Mouse (Mus musculus) limb, embryonic 12.5 days (tissue): ENCODE data around the gene Ceacam18. TPM values are rescaled to one million over a fixed set of nuclear protein-coding genes. Genes with fewer than 3 reads are reported as not detected.
"Not testable (repeated sequence)": the region's sequence is repeated elsewhere in the genome, so short reads cannot be mapped to it uniquely, and the experiment has no call there.

Source experiments
- ATAC-seq: fragments of 200-750 bp; cut with Nextera tagmentation; 2 replicates; pipeline ENCODE4 v1.8.0; 2017; ENCODE audit warnings: low read depth, moderate TSS enrichment; ENCODE audit not compliant: insufficient number of reproducible peaks, insufficient read depth, low FRiP score, low TSS enrichment
- H3K27ac ChIP-seq: fragments of 300-500 bp; sonication (generic); 2 replicates; pipeline ENCODE4 v1.5.1; 2016; ENCODE audit warnings: mild to moderate bottlenecking, moderate library complexity
- H3K27me3 ChIP-seq: fragments of 300-500 bp; sonication (generic); 2 replicates; pipeline ENCODE4 v1.6.1; 2016; ENCODE audit warnings: mild to moderate bottlenecking, moderate library complexity
- H3K36me3 ChIP-seq: fragments of 300-500 bp; sonication (generic); 2 replicates; pipeline ENCODE4 v1.6.1; 2016; ENCODE audit warnings: mild to moderate bottlenecking, moderate library complexity
- H3K4me1 ChIP-seq: fragments of 300-500 bp; sonication (generic); replicated peaks from 2 replicates; pipeline ENCODE4 v1.6.1; 2016
- H3K4me2 ChIP-seq: fragments of 300-500 bp; sonication (generic); 2 replicates; pipeline ENCODE4 v1.6.1; 2016; ENCODE audit warnings: mild to moderate bottlenecking, moderate library complexity
- H3K4me3 ChIP-seq: fragments of 300-500 bp; sonication (generic); replicated peaks from 2 replicates; pipeline ENCODE4 v1.5.1; 2016; ENCODE audit warnings: mild to moderate bottlenecking
- H3K9ac ChIP-seq: fragments of 300-500 bp; sonication (generic); replicated peaks from 2 replicates; pipeline ENCODE4 v1.6.1; 2016; ENCODE audit warnings: mild to moderate bottlenecking, moderate library complexity
- H3K9me3 ChIP-seq: fragments of 300-500 bp; sonication (generic); 2 replicates; pipeline ENCODE4 v1.6.1; 2016; ENCODE audit warnings: mild to moderate bottlenecking, moderate library complexity
- WGBS: fragments of 180-500 bp; shearing (Covaris S2); methylation state at CpG from one replicate; pipeline ENCODE4 v1.1.7; 2016; 5-methylcytosine and 5-hydroxymethylcytosine counted together
- polyA plus RNA-seq: library from polyadenylated mRNA; unstranded; fragments of >200 nt; fragmentation: Nextera tagmentation; extraction: Ambion mirVana; gene quantifications from 2 replicates; pipeline ENCODE4 v1.2.1, GENCODE M21; 2016

Ceacam18 gene
- polyA plus RNA-seq, 1 experiment from 2014 or later = not detected

DNA sequence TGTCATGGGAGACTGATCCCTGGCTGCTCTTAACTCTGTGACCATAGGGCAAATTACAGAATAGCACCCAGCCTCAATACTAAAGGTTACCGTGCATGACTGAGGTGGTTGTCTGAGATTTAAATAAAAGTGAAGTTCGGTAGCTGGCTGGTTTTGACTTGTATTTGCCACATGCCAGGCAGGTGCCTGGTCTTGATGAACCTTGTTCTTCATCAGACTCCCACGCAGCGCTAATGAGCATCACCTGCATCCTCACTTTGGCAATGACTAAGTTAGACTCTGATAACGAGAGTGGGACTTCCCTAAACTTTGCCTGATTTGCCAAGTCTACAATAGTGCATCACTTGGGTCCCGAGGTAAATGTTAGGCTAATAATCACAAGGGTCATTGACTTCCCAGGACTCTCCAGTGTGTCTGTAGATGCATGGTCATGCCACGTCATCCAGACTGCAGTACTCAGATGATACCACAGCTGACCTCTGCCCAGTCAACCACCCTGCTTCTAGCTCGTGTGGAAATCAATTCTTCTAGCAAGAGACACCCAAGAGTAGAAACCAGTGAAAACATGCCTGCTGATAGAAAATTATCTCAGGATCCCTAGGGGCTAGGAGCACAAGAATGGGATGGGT, 8.6 kb upstream of the Ceacam18 start:
- Histone ChIP-seq H3K27ac (no peak overlapping the region), H3K4me2 (no peak overlapping the region), H3K4me1 (no peaks in the 10 kb centered on the region; the same call in 1 of the 2 replicates), H3K4me3 (no peak overlapping the region), H3K9ac (no peak overlapping the region), H3K27me3 (no peaks in the 10 kb centered on the region), H3K9me3 (no peaks in the 10 kb centered on the region), H3K36me3 (no peaks in the 10 kb centered on the region)
- 87% methylated on average over 8 of the region's 8 CpGs for WGBS
- ATAC-seq = no peak

DNA sequence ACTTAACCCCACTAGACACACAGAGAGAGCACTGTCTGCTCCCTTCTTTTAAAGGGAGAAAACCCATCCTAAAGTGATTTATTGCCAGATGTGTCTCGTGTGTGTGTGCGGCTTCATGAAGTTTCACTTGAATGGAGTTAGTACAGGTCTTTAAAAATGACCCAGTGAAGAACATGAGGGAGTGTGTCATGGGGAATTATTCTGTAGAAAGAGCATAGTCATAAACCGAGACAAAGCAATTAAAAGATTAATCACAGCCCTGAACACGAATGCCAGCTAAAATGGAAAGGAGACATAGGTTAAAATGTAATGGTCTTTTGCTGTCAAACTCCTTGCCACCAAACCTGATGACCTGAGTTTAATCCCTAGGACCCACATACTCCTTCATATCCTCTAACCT, 567 bp upstream of the Ceacam18 start:
- H3K27ac ChIP-seq = no peak overlapping the region
- H3K4me3 ChIP-seq = no peak overlapping the region
- no peaks in the 10 kb centered on the region for H3K36me3 ChIP-seq
- H3K4me1 ChIP-seq = no peaks in the 10 kb centered on the region
- ATAC-seq = no peak
- H3K9me3 ChIP-seq = no peaks in the 10 kb centered on the region
- no peak overlapping the region for H3K4me2 ChIP-seq
- WGBS = 71% methylated on average over 4 of the region's 4 CpGs
- no peaks in the 10 kb centered on the region for H3K27me3 ChIP-seq
- H3K9ac ChIP-seq = no peak overlapping the region

DNA sequence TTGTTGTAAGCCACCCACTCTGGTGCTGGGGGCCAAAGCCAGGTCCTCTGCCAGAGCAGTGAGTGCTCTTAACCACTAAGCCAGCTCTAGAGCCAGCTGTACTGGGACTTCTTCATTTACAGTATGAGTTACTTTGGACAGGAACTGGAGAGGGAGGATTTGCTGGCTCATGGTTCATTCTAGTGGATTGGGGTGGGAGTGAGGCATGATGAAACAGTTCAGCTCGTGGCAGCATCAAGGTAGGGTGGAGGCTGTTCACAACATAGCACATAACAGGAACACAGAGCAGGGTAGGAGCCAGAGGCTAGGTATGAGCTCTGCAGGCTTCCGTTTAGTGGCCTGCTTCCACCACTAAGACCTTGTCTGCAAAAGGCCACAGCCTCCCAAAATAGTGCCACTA, 1.7 kb downstream of the Ceacam18 start:
- ATAC-seq = no peak
- 58% methylated on average over 2 of the region's 2 CpGs for WGBS

DNA sequence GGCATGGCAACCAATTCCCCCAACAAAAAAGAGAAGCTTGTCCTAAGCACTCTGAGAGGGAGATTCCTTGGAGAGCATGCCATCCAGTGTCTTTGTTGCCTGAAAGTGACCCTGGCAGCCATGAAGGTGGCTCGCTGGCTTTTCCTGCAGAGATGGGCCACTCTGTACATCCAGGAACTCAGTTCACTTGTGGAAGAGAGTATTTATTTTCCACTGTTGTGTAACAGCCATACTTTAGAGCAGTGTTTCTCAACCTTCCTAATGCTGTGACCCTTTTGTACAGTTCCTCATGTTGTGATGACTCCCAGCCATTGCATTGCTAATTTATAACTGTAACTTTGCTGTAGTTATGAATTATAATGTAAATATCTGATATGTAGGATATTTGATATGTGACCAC, 2.6 kb downstream of the Ceacam18 start:
- WGBS = 79% methylated on average over 1 of the region's 1 CpGs
- Histone ChIP-seq H3K36me3 (no peaks in the 10 kb centered on the region), H3K9me3 (no peaks in the 10 kb centered on the region), H3K4me1 (no peaks in the 10 kb centered on the region), H3K4me2 (no peak overlapping the region), H3K27ac (no peak overlapping the region), H3K9ac (no peak overlapping the region), H3K27me3 (no peaks in the 10 kb centered on the region), H3K4me3 (no peak overlapping the region)
- ATAC-seq = no peak

More for the DNA sequence above, 1.7 kb downstream of the Ceacam18 start:
- no peak overlapping the region for H3K4me3 ChIP-seq
- no peak overlapping the region for H3K4me2 ChIP-seq
- no peaks in the 10 kb centered on the region for H3K4me1 ChIP-seq
- H3K27ac ChIP-seq = no peak overlapping the region
- no peaks in the 10 kb centered on the region for H3K27me3 ChIP-seq
- no peaks in the 10 kb centered on the region for H3K36me3 ChIP-seq
- H3K9me3 ChIP-seq = no peaks in the 10 kb centered on the region
- no peak overlapping the region for H3K9ac ChIP-seq

DNA sequence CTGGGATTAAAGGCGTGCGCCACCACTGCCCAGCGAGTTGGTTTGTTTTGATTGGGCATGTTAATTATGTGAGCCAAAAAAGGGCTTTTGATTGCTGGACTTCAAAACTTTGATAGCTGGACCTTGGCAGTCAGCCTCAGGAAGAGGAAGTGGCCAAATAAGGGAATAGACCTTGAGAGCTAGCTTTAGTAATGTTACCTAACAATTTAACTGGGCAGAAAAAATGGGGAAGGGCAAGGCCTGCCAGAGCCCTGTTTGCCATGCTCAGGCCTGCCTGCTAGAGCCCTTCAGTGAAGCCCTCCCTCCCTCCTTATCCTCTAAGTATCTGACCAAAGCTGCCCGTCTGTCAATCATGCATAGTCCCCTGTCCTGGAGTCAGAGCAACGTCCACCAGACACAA, 8.1 kb downstream of the Ceacam18 start:
- H3K36me3 ChIP-seq = no peaks in the 10 kb centered on the region
- 81% methylated on average over 5 of the region's 5 CpGs for WGBS
- no peaks in the 10 kb centered on the region for H3K27me3 ChIP-seq
- no peak overlapping the region for H3K27ac ChIP-seq
- H3K9ac ChIP-seq = no peak overlapping the region
- no peak for ATAC-seq
- no peak overlapping the region for H3K4me2 ChIP-seq
- no peaks in the 10 kb centered on the region for H3K4me1 ChIP-seq
- no peaks in the 10 kb centered on the region; the same call in 1 of the 2 replicates for H3K9me3 ChIP-seq
- H3K4me3 ChIP-seq = no peak overlapping the region

DNA sequence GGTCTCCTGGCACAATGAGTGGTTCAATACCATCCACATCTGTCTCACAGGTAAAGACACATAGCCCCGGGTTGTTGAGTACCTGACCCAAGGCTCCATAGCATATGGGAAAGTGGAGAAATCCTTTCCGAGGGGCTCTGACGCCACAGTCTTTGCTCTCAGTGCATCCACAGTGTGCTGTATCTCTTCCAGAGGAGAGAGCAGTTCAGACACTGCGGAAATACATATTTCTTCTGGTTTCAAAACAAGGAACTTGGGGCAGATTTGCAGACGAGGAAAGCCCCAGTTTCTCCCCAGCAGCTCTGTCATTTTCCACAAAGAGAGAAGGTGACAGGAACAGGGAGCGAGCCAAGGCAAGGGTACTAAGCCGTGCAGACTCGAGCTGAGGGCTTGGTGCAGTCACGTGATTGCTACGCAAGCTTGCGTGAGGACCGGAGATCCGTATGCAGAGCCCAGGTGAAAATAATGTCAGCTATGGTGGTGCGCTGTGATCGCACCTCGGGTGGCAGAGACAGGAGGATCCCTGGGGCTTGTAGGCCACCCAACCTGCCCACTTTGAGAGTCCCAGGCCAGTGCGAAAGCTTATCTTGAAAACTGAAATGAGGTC, 8.6 kb downstream of the Ceacam18 start:
- no peak overlapping the region for H3K27ac ChIP-seq
- H3K36me3 ChIP-seq = no peaks in the 10 kb centered on the region
- WGBS = 84% methylated on average over 17 of the region's 17 CpGs
- H3K4me3 ChIP-seq = no peak overlapping the region
- H3K4me1 ChIP-seq = no peaks in the 10 kb centered on the region
- no peaks in the 10 kb centered on the region; the same call in 1 of the 2 replicates for H3K9me3 ChIP-seq
- no peaks in the 10 kb centered on the region for H3K27me3 ChIP-seq
- no peak for ATAC-seq
- H3K9ac ChIP-seq = no peak overlapping the region
- H3K4me2 ChIP-seq = no peak overlapping the region

DNA sequence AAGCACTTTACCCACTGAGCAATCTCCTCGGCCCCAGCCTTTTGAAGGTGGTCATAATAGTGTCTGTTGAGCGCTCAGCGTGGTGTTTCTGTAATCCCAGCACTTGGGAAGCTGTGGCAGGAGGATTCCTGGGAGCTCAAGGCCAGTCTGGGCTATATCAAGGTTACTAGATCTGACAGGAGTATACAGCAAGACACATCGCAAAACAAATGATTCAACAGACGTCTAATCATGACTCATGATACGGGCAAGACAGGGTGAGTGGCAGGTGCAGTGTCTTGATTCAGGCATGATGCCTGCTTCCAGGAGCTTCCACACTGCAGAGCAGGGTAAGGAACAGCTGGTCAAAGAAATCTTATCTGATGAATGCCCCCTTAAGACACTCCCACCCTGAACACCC, 18.2 kb downstream of the Ceacam18 start:
- Histone ChIP-seq H3K36me3 (no peaks in the 10 kb centered on the region), H3K4me1 (no peaks in the 10 kb centered on the region), H3K27me3 (no peaks in the 10 kb centered on the region), H3K27ac (no peak overlapping the region), H3K9me3 (0 out of 2 replicates have a peak, but pooled peaks cover 7% of the 10 kb centered on the region), H3K9ac (no peak overlapping the region), H3K4me2 (no peak overlapping the region), H3K4me3 (no peak overlapping the region)
- ATAC-seq = no peak
- WGBS = 85% methylated on average over 6 of the region's 6 CpGs

DNA sequence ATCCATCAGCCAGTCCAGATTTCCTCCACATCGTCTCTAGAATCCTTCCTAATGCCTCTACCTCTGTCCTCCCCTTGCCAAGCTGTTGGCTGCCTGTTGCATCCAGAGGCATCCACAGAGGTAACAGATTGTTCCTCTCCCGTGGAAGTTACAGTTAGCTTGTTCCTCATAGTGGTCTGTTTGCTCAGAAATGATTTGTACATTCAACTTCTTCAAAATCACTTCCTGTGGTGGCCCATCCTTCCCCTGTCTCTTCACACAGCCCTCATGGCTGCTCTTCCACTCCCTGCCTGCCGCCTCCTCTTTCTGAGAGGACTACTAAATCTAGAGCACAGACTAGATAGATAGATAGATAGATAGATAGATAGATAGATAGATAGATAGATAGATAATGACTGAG, 20.0 kb downstream of the Ceacam18 start:
- Histone ChIP-seq H3K27ac (no peak overlapping the region), H3K4me1 (no peaks in the 10 kb centered on the region), H3K27me3 (no peaks in the 10 kb centered on the region), H3K4me2 (no peak overlapping the region), H3K36me3 (no peaks in the 10 kb centered on the region), H3K9me3 (0 out of 2 replicates have a peak, but pooled peaks cover 7% of the 10 kb centered on the region), H3K9ac (no peak overlapping the region), H3K4me3 (no peak overlapping the region)
- ATAC-seq = no peak
- WGBS = 81% methylated on average over 3 of the region's 3 CpGs

DNA sequence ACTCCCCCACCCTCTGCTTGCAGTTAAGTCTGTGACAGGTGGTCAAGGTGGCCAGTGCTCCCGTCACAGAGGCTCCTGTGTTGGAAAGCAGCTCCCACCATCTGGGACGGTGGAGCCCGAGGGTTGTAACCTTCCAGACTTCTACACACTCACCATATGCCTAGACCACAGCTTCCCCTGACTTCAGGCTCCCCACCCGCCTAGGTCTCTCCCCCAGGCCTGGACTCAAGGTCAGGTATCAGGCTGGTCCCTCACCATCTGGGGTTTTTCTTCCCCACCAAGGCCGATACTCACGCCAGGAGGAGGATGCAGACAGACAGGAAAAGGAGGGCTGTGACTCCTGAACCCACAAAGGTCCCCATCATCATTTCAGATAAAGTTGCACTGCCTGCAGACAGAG, 21.7 kb downstream of the Ceacam18 start:
- Histone ChIP-seq H3K9me3 (0 out of 2 replicates have a peak, but pooled peaks cover 7% of the 10 kb centered on the region), H3K4me3 (no peak overlapping the region), H3K27ac (no peak overlapping the region), H3K4me2 (no peak overlapping the region), H3K36me3 (no peaks in the 10 kb centered on the region), H3K9ac (no peak overlapping the region), H3K4me1 (no peaks in the 10 kb centered on the region), H3K27me3 (no peaks in the 10 kb centered on the region)
- no peak for ATAC-seq
- whole genome bisulfite sequencing = 61% methylated on average over 6 of the region's 6 CpGs

DNA sequence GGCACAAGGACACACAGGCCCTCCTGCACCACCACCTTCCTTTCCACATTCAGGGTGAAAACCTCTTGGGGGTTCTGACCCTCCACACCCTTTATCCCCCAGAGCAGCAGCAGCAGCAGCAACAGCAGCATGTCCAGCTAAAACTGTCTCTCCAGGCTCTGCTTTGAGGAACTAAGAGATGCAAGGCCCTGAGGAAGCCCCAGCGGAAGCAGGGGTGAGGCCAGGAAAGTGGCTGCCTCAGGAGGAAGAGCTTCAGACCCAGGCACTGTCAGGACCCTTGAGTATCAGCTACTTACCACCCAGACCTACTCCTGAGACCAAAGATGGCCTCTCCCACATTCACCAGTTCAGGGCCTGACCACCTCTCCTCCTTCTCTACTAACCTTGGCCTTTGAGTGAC, 25.5 kb downstream of the Ceacam18 start, which contains the start of gene Siglece:
TSS of gene Siglece (minus strand) at position 160 of the 400 bp plus-strand sequence.
- H3K36me3 ChIP-seq = no peaks in the 10 kb centered on the region
- no peak within 1 kb of the TSS for H3K27ac ChIP-seq
- no peak within 1 kb of the TSS for H3K4me3 ChIP-seq
- no peak for ATAC-seq
- 79% methylated on average over 1 of the region's 1 CpGs for WGBS
- H3K4me1 ChIP-seq = no peaks in the 10 kb centered on the region
- H3K4me2 ChIP-seq = no peak within 1 kb of the TSS
- no peaks in the 10 kb centered on the region for H3K9me3 ChIP-seq
- H3K9ac ChIP-seq = no peak within 1 kb of the TSS
- no peaks in the 10 kb centered on the region for H3K27me3 ChIP-seq

DNA sequence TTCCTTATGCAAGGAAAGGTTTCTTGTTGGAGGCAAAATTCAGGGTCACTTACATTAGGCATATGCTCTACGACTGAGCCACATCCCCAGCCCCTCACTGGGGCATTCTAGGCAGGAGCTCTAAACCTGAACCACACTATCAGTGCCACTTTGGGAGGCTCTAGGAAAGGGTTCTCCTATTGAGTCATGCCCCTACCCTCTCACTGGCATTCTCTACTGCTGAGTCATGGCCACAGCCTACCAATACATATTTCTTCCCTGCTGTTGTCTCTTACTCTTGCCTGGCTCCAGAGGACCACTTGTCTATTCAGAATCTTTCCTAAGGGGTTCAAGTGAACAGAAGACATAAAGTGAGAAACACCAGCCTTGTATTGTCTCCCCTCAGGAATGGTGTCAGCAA, 28.3 kb downstream of the Ceacam18 start:
- Histone ChIP-seq H3K36me3 (no peaks in the 10 kb centered on the region), H3K27me3 (no peaks in the 10 kb centered on the region), H3K4me2 (no peak overlapping the region), H3K27ac (no peak overlapping the region), H3K9me3 (no peaks in the 10 kb centered on the region), H3K4me3 (no peak overlapping the region), H3K4me1 (no peaks in the 10 kb centered on the region), H3K9ac (no peak overlapping the region)
- 97% methylated on average over 1 of the region's 1 CpGs for WGBS
- no peak for ATAC-seq

DNA sequence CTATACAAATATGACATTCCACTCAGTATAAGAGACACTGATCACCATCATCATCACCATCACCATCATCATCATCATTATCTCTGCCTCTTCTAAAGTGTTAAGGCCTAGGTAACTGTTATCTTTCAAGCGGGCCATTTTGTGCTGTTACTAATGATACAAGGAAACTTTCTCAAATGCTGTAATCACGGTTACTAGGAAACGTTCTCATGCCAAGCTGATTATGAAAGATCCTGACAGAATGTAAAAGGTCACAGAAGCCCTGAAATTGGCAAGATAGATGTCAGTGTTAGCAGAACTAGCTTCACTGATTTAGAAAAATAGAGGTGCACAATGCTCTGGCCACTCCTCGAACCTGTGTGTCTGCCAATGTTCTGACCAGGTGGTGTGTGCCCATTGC, 32.7 kb downstream of the Ceacam18 start:
- not testable (repeated sequence) for H3K4me1 ChIP-seq, H3K9ac ChIP-seq, H3K9me3 ChIP-seq, H3K4me3 ChIP-seq, H3K27ac ChIP-seq, H3K36me3 ChIP-seq, H3K4me2 ChIP-seq, H3K27me3 ChIP-seq, ATAC-seq
- 88% methylated on average over 4 of the region's 4 CpGs for WGBS
